Mouse (Mus musculus) gastrocnemius, adult 18-20 months (tissue): ENCODE measurements around the gene Hcfc2. TPM values are rescaled to one million over a fixed set of nuclear protein-coding genes. Genes with fewer than 3 reads are reported as not detected.

Source experiments
- DNase-seq: peaks from one replicate; pipeline ENCODE4 v3.0.0; 2021; ENCODE audit warnings: low spot score
- total RNA-seq, 2 experiments: library from RNA; stranded (reverse); gene quantifications; 2 replicates each; pipeline ENCODE4 v1.2.3; 2021

The Hcfc2 gene
- total RNA-seq, 2 experiments from 2014 or later = 20.8 to 29.3 TPM

DNA sequence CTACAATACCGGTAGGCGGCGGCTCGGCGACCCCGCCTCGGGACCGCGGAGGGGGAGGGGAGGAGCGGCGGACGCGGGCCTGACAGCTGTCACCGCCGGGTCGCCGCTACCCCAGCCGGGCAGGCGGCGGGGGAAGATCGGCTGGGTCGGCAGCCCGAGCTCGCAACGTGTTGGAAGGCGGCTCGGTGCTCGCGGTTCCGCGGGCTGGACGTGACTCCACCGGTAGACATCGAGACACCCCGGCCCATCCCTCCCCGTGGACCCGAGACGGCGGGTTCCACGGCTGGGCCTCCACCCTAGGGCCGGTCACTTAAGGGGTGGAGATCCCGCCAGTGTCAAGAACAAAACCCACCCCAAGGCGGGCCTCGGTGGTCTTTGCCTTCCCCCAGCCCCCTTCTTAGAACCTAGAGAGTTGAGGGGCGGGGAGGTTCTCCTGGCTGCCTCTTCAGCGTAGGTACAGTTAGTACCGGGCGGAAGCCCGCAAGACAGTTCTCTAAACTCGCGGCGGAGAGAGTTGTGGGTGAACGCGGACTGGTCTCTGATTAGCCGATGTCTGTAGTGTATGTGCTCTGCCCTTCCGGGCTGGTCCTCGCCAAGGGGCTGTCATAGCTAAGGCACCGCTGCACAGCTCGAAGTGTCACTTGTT lies 3.5 kb downstream of the Hcfc2 start:
- no peak for DNase-seq

DNA sequence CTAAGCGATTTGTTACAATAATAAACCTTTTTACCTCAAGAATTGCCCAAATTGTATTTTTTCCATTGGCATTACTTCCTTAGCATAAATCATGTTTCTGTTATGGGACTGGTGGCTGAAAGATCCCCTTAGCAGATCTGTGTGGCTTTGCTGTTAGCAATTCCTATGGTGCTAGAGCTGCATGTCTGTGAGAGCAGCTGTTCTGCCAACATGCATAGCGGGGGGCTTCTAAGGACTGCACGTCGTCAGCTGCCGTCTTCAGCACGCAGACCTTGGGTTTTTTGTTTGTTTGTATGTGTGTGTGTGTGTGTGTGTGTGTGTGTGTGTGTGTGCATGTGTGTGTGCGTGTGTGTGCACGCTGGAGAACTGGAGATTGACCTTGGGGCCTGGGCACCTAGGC lies 45.4 kb downstream of the Hcfc2 start:
- DNase-seq = no peak

DNA sequence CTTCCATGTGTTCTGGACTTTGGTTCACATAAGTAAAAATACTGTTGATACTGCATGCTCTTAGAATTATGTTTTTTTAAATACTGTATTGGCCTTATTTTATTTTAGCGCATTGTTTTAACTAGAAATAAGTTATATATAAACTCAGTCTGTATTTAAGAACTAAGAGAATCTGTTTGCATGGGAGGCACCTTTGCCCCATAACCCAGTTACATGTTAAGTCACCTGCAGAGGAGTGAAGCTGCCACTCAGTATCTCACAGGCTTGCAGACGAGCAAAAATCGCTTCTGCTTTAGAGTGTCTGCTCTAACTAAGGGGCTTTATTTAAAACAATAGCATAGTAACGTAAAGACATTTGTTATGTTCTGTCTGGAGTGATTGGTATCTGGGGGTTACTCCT lies 45.9 kb downstream of the Hcfc2 start:
- DNase-seq = no peak

DNA sequence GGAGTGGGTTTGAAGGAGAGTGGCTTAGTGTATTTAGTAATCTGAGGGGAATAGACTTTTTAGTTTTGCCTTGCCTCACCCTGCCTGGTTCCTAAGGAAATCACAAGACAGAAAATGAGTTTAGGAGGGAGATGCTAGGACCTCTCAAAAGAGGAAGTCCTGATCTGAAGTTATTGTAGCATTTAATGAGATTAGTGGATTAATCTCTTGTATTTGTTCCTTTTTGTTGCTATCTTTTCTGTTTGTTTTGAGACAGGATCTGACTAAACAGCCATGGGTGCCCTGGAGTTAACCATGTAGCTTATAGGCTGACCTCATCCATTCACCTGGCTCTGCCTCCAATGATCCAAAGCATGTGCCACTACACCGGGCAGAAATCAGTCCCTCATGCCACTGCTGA lies 46.6 kb downstream of the Hcfc2 start:
- no peak for DNase-seq

DNA sequence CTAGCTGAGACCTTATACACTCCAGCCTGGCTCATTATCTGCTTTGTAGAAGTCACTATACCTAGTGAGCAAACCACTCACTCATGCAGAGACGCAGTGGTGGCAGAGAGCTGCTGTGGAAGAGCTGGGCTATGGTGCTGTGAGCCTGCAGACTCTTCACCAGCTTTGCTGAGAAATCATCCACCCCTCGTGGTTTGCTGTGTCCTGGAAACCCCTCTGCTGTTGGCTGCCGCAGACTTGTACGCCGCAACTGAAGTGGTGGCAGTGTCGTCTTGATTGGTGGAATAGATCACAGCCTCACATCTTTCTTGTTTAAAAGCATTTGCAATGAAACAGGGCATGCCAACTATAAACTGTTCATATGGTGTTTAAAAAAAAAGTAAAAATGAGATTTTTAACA lies 48.3 kb downstream of the Hcfc2 start:
- DNase-seq = no peak

DNA sequence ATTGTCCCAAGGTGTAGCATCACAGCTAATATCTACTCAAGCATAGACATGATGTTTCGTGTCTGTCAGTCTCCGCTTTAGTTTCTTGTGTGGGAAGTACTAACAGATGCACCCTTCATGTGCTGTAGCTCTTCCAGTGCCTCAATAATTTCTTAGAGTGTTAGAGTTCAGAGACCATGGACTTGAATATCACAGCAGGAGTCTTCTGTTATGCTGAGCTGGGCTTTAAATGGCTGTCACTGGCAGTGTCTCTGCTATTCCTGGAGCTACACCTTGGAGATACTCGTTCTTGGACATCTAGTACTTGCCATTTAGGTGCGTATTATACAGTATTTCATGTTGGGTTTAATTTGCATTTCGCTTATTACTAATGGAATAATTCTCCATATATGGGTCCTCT lies 49.3 kb downstream of the Hcfc2 start:
- DNase-seq = no peak

DNA sequence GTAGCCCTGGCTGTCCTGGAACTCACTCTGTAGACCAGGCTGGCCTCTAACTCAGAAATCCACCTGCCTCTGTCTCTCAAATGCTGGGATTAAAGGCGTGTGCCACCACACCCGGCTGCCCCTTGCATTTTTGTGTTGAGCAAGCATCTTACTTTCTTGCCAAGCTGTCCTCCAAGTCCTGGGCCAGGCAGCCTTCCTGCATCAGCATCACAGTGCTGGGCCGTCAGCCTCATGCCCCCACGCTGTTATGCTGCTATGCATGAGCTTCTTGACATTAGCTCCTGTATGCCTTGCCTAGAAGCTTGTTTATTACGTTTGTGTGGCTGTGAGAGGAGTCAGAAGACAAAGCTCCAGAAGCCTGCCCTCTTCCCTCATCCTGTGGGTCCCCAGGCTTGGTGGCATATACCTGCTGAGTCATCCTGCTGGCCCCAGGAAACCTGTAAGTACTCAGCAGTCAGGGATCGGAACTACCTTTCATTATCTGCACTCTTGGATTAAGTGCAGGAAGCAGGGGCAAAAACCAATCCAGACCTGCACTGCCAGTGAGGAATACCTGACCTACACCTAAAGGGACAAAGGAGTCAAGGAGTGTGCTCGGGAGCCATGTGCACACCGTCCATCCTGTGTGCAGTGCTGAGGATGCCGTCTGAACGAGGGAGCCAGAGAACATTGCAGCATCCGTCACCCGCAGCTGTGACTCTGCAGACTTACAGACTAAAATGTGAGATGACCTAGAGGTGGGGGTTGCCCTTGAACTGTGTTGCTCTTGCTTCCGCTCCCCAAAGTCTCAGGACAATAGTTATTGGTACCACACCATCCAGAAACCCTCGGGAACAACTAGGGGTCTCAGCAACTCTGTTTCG lies 51.3 kb downstream of the Hcfc2 start:
- no peak for DNase-seq

DNA sequence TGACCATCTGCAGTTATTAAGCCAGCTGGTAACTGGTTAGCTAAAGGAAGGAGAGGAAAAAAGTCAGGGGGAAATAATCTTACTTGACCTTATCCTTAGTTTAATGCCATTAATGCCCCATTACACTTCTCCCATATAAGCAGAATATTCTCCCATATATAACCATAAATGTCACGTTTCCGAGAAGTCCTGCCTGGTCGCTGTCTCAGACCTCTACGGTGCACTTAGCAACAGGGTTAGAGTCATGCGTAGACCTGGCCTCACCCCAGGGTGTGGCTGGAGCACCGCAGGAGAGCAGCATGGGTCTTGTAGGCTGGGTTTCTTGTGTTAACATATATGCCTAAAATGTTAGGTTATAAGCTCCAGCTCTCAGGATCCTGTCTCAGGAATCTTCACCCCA lies 54.8 kb downstream of the Hcfc2 start:
- no peak for DNase-seq

DNA sequence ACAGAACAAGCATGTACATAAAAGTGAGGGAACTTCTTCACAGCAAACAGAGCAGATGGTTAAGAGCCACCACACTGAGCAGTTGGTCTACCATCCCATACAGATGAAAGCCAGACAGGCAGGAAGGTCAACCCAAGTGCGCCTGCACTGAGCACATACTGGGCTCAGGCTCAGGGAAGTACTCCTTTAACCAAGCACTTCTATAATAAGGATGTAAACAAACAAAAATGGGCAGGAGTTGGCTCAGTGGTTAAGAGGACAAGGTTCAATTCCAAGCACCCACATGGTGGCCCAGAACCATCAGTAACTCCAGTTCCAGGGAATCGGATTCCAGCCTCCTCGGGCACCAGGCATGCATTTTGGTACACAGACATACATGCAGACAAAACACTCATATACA lies 57.0 kb downstream of the Hcfc2 start:
- no peak for DNase-seq

DNA sequence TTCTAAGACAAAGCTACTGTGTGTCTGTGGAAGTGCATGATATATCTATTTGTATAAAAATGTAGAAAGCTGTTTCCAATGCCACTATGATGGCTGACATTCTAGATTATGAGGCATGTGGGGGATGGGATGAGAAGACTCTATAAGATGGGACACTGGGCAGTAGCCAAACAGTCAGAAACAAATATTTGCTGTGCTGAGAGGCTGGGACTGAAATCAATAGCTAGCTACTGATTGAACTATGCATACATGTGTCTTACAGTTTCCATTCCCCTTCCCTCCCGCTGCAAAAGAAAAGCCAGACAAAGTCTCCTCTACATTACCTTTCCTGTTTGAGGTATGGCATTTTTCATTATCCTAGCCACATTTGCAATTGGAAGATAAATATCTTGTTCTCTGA lies 58.7 kb downstream of the Hcfc2 start:
- no peak for DNase-seq

DNA sequence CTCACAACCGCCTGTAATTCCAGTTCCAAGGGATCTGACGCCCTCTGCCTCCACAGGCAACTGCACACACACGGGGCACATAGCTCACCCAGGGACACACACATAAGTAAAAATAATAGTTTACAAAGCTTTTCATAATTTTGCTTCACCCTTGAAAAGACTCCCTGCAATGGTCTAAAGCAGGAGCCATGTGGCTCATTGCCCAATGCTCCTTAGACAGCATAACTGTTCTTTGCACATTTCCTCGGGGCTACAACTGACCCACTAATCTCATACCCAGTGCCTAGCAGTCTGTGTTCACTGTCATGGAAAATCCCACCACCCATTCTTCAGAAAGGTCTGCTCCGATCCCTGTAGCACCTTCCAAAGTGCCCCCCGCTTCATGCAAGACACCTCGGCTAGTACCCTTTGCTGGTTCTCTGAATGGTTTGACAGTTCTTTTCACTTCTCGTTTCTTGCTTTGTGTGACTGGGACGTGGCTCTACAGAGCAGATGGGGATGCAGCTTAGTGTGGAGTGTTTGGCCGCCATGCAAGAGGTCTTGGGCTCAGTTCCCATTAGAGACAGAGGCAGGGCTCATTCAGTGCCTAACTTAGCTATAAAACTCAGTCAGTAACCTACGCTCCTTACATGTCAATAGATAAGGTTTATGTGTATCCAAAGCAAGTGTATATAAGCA lies 59.4 kb downstream of the Hcfc2 start:
- no peak for DNase-seq

DNA sequence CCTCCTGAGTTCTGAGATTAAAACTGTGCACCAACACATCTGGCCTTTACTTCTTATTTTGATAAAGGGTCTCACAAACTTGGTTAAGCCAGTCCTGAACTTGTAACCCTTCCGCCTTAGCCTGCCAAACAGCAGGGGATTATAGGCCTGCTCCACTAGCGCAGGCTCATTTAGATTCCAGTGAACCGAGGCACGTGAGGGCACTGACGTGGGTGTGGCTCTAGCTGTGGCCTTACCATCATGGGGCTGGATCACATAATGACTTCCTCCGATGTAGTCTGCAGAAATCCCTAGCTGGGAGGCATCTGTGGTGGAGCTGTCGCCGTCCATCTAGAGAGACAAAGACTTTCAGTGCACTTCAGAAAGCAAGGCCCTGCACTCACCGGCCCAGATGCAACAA lies 60.5 kb downstream of the Hcfc2 start:
- DNase-seq = no peak

DNA sequence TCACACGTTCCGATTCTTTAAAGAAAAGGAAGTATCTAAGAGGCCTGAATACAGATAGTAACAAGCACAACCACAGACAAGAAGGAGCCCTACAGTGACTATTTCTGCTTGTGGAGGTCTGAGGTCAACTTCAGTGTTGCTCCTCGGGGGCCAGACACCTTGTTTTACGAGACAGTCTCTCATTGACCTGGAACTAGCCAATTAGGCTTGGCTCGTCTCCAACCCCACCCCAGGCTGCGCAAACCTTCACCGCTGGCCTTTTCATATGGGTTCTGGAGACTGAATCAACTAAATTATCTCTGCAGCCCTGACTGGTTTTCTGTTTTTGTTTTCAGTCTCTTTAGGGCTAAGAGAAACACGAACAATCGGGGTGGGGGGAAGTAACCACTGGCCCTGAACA lies 61.4 kb downstream of the Hcfc2 start:
- DNase-seq = no peak

DNA sequence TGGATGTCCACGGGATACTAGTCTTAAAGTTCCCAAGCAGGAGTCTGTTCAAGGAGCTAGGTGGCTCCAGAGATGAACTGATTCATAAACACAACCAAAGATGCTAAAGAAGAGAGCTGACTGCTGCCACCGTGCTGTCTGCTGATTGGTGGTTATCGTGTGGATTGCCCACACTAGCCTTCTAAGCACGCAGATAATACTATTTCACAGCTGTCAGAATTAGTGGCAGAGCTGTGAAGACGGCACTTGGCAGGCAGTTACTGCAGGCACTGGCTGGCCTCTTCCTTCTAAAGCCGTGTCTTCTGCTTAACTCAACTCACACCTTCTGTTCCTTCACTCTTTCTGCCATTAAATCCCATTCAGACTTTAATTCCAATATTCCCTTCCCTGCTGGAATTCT lies 62.4 kb downstream of the Hcfc2 start:
- no peak for DNase-seq

DNA sequence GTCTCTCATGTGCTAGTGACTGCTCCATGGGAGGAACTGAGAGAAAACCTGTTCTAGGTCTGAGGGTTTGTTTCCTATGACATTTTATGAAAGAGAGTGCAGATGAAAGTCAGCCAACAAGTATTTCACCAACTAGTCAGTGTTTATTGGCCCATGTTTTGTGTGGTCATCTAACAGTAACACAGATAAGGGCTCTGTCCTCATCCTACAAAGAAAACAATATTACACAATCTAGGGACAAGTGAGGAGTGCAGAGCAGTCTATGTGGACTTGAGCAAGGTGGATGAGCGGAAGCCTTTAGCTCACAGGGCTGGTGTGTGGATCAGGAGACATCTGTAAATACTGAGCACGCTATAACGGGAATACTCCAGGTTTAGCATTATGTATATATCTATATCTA lies 62.9 kb downstream of the Hcfc2 start:
- DNase-seq = no peak

DNA sequence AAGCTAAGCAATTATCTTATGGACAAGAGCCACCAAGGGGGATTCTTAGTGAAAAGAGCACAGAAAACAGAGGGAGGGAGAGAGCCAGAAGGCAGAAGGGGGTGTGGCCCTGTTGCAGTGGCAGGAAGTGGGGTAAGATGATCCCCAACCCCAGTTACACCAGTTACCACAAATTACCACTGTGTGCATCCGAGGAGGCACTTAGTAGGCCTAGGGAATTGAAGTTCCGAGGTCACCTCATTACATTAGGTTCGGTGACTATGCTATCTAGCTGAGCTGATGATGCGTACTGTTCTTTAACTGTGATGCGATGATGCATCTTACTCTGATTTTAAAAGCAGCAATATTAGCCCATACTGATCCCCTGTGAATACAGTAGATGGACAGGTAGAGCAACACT lies 63.7 kb downstream of the Hcfc2 start:
- DNase-seq = no peak

DNA sequence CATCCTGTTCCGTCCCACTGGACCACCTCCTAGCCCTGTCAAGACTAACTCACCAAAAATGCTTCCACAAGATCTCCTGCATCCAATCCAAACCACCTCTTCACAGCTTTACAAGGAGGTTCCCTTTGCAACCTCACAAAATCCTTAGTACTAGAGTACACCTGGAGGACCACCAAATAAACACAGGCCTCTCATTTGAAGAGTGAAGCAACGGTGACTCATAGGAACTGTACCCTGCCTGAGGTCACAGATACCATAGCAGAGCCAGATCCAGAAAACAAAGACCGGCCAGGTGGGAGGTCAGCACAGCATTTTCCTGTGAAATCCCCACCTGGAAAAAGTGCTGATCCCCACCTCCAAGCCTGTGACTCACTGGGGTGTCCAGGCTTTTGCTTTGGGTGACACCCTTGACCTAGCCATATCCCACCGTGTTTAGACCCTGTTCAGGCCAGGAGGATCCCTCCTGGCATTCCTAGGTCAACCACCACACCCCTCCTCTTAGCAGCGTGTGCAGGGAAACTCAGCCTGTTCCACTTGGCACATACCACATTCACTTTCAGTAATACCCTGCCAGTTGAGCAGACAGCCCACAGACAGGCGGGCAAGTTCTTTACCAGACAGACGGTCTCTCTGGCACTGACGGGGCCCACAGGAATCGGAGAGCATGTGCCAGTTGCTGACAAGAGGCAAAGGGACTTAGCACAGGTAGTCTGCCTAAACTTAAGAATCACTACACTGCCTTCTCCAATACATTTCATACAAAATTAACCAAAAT lies 65.3 kb downstream of the Hcfc2 start:
- no peak for DNase-seq

DNA sequence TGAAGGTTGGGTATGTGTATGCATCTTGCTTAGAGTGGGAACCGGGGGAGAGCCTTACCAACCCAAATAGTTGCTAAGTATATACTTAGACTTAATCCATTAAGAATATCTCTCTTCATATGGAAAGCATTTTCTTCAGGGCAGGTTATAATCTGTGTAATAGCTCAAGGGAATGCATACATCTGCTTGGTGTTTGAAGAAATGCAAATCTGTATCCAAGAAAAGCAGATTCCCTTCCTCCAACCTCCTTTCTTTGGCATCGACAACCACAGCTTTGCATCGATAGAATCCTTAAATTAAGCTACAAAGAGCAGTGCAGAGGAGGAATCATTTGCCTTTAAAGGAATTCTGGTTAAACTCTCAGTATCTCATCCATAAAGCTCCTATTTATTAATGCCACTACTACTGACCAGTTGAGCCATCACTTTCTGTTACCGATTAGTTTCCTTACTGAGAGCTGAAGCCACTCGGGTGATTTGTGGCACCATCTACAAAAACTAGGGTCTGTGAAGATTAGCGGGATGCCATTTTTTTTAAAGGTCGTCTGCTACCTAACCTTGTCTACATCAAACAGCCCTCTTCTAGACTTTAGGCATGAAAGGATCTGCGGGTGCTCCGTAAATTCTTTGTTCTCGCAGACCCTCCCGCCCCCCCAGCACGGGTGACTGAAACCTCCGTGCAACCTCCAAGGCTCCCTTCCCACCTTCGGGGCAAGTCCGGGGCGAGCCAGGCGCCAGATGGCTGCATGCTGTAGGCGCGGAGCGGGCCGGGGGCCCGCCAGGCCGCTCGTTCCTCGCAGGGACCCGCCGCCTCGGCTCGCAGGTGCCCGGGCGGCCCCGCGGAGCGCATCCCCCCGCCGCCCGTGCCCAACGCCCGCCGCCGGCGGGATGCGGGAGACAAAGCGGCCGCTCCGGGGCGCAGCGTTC lies 67.1 kb downstream of the Hcfc2 start:
- DNase-seq = no peak

DNA sequence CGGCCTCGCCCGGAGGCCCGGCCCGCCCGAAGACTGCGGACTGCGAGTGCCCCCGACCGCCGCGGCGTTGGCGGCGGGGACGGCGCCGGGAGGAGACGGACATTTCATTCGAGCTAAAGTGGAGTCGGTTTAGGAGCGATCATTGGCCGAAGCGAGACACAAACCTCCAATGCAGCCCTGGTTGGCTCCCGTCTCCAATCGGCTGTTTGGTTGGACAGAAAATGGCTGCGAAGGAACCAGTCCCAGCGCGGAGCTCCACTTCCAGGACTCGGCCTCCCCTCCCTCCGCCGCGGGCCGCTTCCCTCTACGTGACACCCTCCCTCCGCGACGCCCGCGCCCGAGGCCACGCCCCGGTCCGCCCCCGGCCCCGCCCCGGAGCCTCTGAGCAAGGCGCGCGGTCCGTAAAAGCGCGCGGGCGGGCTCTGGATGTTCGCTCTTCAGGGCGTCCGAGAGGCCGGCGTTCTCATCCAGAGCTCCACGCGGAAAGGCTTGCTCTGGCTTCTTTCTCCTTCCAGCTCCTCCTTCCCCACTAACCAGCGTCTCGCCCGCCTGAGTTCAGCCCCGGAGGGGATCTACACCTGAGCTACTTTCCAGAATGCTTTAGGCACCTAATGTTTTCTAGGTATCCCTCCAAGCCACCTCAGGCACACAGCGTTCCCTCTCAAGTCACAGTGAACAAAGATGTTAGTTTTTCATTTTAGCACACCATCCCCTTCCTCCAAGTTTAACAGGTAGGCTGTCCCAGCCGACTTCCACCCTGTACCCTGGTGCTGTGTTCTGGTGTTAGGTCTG lies 68.1 kb downstream of the Hcfc2 start, which contains the start of gene Nfyb:
TSS of gene Nfyb (minus strand) at position 305 of the 792 bp plus-strand sequence.
- DNase-seq = peak; percentile 96

DNA sequence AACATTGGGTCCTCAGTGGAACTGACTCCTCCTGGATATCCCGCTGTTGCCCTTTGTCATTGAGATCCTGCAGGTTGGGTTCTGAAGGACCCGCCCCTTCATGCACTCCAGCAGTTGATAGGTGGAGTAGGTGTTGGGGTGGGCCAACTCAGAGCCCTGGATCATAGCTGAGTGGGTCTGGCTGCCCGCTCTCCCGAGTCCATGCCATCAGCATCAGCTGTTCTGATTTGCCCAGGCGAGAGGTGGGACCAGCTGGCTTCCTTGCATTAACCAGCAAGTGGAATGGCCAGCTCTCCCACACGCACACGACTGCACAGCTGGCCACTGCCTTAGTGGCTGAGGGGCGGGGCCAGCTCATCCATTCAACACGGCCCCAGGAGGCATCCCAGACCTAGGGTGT lies 72.9 kb downstream of the Hcfc2 start:
- DNase-seq = no peak
